Mouse (Mus musculus) layer of hippocampus, adult 18-20 months (tissue): Measurements from ENCODE around the gene Ccnl2. TPM values are rescaled to one million over a fixed set of nuclear protein-coding genes. Genes with fewer than 3 reads are reported as not detected.
"Not testable (repeated sequence)": the region's sequence is repeated elsewhere in the genome, so short reads cannot be mapped to it uniquely, and the experiment has no call there.

Experiments used
- DNase-seq, 2 experiments: peaks; one replicate each; pipeline ENCODE4 v3.0.0; 2022; ENCODE audit warnings: low spot score in 2 of 2
- total RNA-seq, 2 experiments: library from RNA; stranded (reverse); gene quantifications; 2 replicates each; pipeline ENCODE4 v1.2.3; 2021

Gene Ccnl2
- total RNA-seq, 2 experiments from 2014 or later: 70.4 to 79.3 TPM

- not testable (repeated sequence) for DNase-seq
These were observed 23.5 kb upstream of the Ccnl2 start for GRCm38 (mm10) chr4:155788833-155789232.

GRCm38 (mm10) chr4:155790021-155790489 is 22.2 kb upstream of the Ccnl2 start, which contains the start of gene Ankrd65:
Gene Ankrd65 (plus strand): TSS chr4:155790439.
- DNase-seq: no peak

- no peak for DNase-seq
These were observed 21.6 kb upstream of the Ccnl2 start for GRCm38 (mm10) chr4:155790650-155791161.

GRCm38 (mm10) chr4:155791240-155791933 is 20.9 kb upstream of the Ccnl2 start:
- no peak for DNase-seq

DNA sequence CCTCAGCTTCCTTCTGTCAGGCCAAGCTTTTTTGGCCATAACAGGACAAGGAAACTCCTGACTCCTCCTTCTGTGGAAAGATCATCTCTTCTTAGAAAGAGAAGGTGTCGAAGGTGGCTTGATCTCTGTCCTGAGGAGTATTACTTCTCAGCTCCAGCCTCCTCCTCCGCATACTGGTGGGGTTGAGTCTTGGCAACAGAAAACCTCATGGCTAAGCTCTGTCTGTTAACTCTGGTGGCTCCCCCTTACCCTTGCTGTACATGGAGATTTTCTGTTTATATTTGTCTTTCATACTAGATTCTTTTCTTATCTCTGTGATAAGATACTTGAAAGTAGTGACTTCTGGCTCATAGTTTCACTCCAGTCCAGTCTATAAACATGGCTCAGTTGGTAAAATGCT is 18.6 kb upstream of the Ccnl2 start:
- DNase-seq: no peak

GRCm38 (mm10) chr4:155802075-155802474 is 10.2 kb upstream of the Ccnl2 start:
- DNase-seq: no peak

DNA sequence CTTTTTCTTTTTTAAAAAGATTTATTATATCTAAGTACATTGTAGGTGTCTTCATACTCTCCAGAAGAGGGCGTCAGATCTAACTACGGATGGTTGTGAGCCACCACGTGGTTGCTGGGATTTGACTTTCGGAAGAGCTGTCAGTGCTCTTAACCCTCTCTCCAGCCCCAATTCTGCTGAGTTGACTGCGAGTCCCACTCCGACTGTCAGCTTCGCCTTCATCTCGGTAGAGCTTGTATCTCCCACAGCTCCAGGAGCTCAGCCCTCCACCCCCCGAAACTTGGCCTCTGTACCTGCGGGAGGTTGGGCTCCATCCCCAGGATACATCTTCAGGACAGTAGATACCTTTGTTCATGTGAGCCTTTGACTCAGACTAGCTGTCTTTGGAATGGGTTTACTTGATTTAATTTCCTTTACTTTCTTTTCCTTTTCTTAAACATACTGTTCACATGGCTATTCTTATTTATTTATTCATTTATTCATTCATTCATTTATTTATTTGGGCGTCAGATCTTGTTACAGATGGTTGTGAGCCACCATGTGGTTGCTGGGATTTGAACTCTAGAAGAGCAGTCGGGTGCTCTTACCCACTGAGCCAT is 9.4 kb upstream of the Ccnl2 start, which contains the start of gene Mrpl20:
TSS of gene Mrpl20 (plus strand) at position 138 of the 599 bp plus-strand sequence.
- no peak for DNase-seq

DNA sequence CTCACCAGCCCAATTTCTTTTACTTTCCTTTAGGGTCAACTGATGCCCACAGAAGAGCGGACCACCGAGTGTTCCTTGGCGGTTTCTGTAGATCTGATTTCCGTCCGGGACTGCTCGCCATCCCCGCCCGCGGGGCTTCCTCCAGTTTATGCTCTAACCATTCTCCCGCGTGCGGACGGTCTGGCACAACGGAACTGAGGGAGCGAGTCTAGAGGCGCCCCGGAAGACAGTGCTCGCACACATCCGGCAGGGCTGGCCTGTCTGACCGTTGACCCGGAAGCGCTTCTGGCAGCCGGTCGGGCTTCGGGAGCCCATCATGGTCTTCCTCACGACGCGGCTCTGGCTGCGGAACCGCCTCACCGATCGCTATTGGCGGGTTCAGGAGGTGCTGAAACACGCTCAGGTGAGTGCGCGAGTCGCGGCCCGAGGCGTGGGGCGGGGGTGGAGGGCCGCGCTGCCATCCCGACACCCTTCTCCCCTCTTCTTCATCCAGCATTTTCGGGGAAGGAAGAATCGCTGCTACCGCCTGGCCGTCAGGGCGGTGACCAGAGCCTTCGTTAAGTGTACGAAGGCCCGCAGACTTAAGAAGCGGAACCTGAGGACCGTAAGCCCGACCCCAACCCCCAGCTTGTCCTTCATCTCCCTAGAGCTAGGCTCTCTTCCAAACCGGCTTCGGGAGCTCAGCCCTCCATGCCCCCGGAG is 8.8 kb upstream of the Ccnl2 start:
- peak; percentile 89 to 96 for DNase-seq

- DNase-seq: no peak
These were observed 4.4 kb upstream of the Ccnl2 start for GRCm38 (mm10) chr4:155807841-155808240.

DNA sequence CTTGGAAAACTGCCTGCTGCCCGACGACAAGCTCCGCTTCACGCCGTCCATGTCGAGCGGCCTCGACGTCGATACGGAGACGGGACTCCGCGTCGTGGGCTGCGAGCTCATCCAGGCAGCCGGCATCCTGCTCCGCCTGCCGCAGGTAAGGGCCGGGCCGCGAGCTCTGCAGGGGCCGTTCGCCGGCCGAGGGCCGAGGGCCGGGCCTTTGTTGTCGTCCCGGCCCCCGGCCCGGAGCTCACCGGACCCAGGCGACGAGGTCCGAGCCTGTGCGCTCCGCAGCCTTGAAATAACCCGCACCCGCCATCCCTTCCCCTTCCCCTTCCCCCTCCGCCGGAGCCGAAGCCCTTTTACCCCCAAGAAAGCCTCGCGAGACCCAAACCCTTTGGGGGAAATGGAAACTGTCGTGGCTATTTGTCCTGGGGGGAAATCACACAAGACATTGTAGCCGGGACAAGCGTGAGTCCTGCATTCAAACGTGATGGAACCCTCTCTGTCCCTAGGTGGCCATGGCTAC is 434 bp downstream of the Ccnl2 start:
- DNase-seq: no peak

- no peak for DNase-seq
These were observed 5.2 kb downstream of the Ccnl2 start for GRCm38 (mm10) chr4:155817533-155817932.

GRCm38 (mm10) chr4:155821025-155821424 is 8.7 kb downstream of the Ccnl2 start:
- no peak for DNase-seq

GRCm38 (mm10) chr4:155823443-155823842 is 11.2 kb downstream of the Ccnl2 start:
- DNase-seq: no peak

DNA sequence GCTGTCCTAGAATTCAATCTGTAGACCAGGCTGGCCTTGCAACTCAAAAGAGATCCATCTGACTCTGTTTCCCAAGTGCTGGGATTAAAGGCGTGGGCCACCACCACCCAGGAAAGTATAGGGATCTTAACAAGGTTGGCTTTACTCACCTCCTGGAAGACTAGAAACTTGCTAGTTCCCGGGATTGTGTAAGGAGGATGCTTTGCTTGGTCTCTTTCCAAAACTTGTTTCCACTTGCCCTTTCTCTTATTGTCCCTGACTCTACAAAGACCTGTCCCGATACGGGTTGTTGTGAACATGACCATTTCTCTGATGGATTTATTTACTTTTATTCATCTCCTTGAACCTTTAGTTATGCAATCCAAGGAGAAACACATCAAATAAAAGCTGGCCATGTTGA is 17.6 kb downstream of the Ccnl2 start:
- DNase-seq: no peak

- DNase-seq: no peak
These were observed 18.3 kb downstream of the Ccnl2 start for GRCm38 (mm10) chr4:155830596-155830995.

DNA sequence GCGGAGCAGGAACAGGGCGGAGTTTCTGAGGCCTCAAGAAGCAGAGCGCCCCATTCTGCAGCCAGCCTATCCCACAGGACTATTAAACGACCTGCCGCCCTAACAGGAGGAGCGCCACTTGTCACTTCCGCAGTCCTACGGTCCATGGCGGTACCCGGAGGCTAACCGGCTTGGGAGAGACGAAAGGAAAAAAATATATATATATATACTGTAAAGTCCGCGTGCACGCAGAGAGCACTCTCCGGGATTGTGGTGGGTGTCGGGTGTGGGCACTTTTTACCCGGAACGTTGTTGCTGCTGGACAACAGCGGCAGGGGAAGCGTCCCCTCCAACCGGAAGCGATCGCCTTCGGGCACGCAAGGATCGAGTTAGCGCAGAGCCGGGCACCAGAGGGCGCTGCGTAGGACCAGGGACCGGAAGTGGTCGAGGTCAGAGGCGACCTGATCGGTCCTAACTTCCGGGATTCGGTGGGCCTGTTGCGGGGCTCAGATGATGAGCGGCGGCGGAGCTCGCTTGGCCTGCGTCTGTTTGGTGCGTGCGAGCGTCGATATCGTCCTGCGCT is 19.0 kb downstream of the Ccnl2 start, which contains the start of gene Aurkaip1:
TSS of gene Aurkaip1 (plus strand) at position 68 of the 562 bp plus-strand sequence.
- peak; percentile 93 to 96 for DNase-seq

DNA sequence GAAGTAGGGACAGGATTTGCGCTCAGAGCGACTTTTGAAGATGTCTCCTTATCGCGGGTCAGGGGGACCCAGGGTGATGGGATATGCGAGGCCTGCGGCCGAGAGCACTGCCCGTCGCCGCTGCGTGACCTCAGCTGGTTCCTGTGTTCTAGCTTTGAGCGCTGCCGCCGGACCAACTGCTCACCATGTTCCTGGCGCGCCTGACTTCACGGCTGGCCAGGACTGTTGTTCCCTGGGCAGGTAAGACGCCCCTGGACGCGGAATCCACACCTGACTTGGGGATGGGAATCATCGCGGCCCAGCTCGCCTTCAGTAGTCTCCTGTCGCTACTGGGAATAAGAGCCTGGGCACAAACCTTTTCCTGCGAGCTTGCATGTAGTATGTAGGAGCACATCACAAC is 19.5 kb downstream of the Ccnl2 start:
- no peak for DNase-seq

GRCm38 (mm10) chr4:155832321-155832720 is 20.0 kb downstream of the Ccnl2 start:
- DNase-seq: no peak

GRCm38 (mm10) chr4:155833234-155833633 is 20.9 kb downstream of the Ccnl2 start:
- no peak for DNase-seq

DNA sequence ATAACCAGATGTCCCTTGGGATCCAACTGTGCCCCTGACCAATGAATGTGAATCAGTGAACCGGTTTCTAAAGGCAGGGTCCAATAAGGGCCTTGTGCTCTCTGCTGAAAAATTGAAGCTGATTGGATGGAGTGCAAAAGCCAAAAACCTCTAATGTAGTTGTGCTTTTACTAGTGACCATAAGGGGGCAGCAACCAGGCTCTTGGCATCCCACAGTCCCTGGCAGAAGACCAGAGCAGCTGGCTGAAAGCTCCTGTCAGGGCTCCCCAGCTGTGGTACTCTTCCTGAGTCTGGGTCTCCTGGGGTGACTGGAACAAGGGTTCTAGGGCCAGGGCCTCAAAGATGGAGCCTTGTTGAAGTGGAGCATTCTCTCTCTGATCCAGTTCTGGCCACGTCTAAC is 21.5 kb downstream of the Ccnl2 start:
- peak; percentile 59 to 84 for DNase-seq

DNA sequence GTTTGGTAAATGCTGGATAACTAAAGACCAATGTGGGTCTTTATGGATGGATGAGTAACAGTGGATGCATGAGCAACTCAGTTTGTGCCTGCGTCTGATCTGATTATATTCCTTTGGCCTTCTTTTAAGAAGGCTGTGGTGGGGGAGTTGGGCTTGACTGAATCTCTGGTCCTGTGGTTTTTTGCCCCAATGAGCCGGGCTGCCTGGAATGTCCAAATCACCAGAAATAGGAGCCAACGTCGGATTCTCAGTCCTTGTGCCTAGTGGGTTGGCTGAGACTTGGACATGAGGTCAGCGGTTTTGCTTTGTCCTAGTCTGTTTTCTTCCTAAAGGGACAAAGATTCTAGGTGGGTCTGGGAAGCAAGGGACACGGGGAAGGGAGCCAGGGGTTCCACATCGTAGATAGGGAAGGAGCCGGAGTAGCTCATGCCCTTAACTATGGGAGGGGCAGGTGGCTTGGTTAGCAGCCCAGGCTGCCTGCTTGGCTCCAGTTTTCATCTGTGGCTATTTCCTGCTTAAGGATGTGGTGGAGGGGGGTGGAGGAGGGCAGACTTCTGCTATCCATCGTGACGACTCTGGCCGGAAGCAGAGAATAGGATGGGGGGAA is 25.2 kb downstream of the Ccnl2 start:
- no peak for DNase-seq
